Mouse (Mus musculus) embryonic facial prominence, embryonic 14.5 days (tissue): ENCODE data around the gene Dnah7c. TPM values are rescaled to one million over a fixed set of nuclear protein-coding genes. Genes with fewer than 3 reads are reported as not detected.
"Not testable (repeated sequence)": the region's sequence is repeated elsewhere in the genome, so short reads cannot be mapped to it uniquely, and the experiment has no call there.

Experiments
- ATAC-seq: fragments of 200-750 bp; cut with Nextera tagmentation; 2 replicates; pipeline ENCODE4 v1.8.0; 2017; ENCODE audit warnings: low read depth, moderate number of reproducible peaks, moderate TSS enrichment
- DNase-seq: peaks from one replicate; pipeline ENCODE4 v3.0.0-alpha.2; 2015; ENCODE audit warnings: low spot score
- H3K27ac ChIP-seq: fragments of 300-500 bp; sonication (generic); replicated peaks from 2 replicates; pipeline ENCODE4 v1.5.1; 2014; ENCODE audit warnings: low read depth, mild to moderate bottlenecking, low read length, moderate library complexity
- H3K27me3 ChIP-seq: fragments of 300-500 bp; sonication (generic); replicated peaks from 2 replicates; pipeline ENCODE4 v1.6.1; 2014; ENCODE audit warnings: low read length; ENCODE audit not compliant: control insufficient read depth, insufficient read depth
- H3K36me3 ChIP-seq: fragments of 300-500 bp; sonication (generic); 2 replicates; pipeline ENCODE4 v1.6.1; 2014; ENCODE audit warnings: low read length, mixed read lengths; ENCODE audit not compliant: control insufficient read depth, insufficient read depth
- H3K4me1 ChIP-seq: fragments of 300-500 bp; sonication (generic); 2 replicates; pipeline ENCODE4 v1.6.1; 2014; ENCODE audit warnings: antibody characterized with exemption, low read length; ENCODE audit not compliant: control insufficient read depth, insufficient read depth
- H3K4me2 ChIP-seq: fragments of 300-500 bp; sonication (generic); 2 replicates; pipeline ENCODE4 v1.6.1; 2014; ENCODE audit warnings: low read depth, mild to moderate bottlenecking, low read length, moderate library complexity, mixed read lengths
- H3K4me3 ChIP-seq: fragments of 300-500 bp; sonication (generic); 2 replicates; pipeline ENCODE4 v1.5.1; 2014; ENCODE audit warnings: low read depth, mild to moderate bottlenecking, low read length
- H3K9ac ChIP-seq: fragments of 300-500 bp; sonication (generic); 2 replicates; pipeline ENCODE4 v1.6.1; 2014; ENCODE audit warnings: low read depth, mild to moderate bottlenecking, low read length, moderate library complexity, mixed read lengths
- H3K9me3 ChIP-seq: fragments of 300-500 bp; sonication (generic); 2 replicates; pipeline ENCODE4 v1.6.1; 2016; ENCODE audit warnings: low read length; ENCODE audit not compliant: control insufficient read depth
- WGBS: fragments of 180-500 bp; shearing (Covaris S2); extraction: QIAGEN DNeasy Blood & Tissue Kit; methylation state at CpG from one replicate; pipeline ENCODE4 v1.1.7; 2014; 5-methylcytosine and 5-hydroxymethylcytosine counted together
- polyA plus RNA-seq: library from polyadenylated mRNA; unstranded; fragments of >200 nt; fragmentation: Nextera tagmentation; extraction: Ambion mirVana; gene quantifications from 2 replicates; pipeline ENCODE4 v1.2.1, GENCODE M21; 2014

Gene Dnah7c
- polyA plus RNA-seq, 1 experiment from 2014 or later = 0.18 TPM

DNA sequence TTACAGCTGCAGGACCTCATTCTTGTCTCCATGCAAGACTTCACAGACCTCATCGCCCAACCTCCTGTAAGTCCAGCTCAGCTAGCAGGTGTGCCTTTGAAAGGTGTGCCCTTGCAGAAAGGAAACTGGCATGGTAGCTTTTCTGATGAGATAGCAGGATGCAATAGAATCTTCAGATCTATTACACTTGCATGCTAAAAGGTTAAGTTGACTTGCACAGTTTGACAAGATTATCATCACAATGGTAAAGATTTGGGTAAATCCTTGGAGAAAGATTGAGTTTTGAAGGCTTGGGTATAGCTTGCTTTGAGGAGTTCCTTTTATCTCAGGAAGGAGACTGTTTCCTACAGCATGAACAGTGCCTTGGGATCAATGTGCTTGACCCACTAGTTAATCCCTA lies 89.3 kb downstream of the Dnah7c start:
- H3K9ac ChIP-seq, H3K27ac ChIP-seq, H3K36me3 ChIP-seq, H3K9me3 ChIP-seq, H3K4me1 ChIP-seq, ATAC-seq, H3K4me3 ChIP-seq, H3K4me2 ChIP-seq, DNase-seq, H3K27me3 ChIP-seq: not testable (repeated sequence)
- WGBS = 71% methylated on average over 1 of the region's 1 CpGs

DNA sequence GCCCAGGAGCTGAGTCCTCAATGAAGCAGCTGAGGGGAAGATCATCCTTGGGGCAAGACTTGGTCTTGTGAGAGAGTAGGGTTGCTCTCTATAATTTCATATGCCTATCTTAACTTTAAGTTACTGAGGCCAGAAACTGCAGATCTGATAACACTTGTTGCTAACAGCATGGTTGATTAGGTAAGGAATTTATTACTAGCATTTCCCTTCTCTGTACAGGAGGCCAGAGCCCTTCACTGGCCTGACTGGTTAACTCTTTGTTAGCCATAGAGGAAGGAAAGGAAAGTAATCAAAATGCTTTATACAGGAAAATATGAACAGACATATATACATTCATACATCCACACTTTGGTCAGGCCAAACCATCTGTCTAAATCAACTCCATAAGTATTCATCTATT lies 95.6 kb downstream of the Dnah7c start:
- H3K4me1 ChIP-seq = no peaks in the 10 kb centered on the region
- ATAC-seq (no peak), DNase-seq (no peak)
- H3K9me3 ChIP-seq = no peaks in the 10 kb centered on the region
- H3K27me3 ChIP-seq = no peaks in the 10 kb centered on the region
- no peaks in the 10 kb centered on the region for H3K36me3 ChIP-seq
- no peak overlapping the region for H3K27ac ChIP-seq
- H3K4me3 ChIP-seq = no peak overlapping the region
- H3K9ac ChIP-seq = no peak overlapping the region
- no peak overlapping the region for H3K4me2 ChIP-seq

DNA sequence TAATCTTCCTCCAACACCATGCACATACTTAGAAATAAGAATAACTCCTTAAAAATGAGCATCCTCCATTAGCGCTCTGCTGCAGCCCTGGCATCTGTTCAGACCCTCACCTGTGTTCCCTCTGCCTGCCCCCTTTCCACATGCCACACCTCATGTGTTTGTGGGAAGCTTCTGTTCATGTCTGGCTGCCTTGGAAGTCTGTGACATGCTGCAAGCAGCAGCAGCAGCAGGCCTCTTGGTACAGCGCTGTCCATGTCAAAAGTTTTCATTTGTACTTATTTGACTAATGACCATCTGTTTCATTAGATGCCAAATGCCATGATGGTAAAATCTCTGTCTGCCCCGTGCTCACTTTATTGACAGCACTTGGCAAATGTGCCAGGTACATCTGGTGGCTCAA lies 101.1 kb downstream of the Dnah7c start:
- H3K4me3 ChIP-seq, ATAC-seq, H3K36me3 ChIP-seq: not testable (repeated sequence)

DNA sequence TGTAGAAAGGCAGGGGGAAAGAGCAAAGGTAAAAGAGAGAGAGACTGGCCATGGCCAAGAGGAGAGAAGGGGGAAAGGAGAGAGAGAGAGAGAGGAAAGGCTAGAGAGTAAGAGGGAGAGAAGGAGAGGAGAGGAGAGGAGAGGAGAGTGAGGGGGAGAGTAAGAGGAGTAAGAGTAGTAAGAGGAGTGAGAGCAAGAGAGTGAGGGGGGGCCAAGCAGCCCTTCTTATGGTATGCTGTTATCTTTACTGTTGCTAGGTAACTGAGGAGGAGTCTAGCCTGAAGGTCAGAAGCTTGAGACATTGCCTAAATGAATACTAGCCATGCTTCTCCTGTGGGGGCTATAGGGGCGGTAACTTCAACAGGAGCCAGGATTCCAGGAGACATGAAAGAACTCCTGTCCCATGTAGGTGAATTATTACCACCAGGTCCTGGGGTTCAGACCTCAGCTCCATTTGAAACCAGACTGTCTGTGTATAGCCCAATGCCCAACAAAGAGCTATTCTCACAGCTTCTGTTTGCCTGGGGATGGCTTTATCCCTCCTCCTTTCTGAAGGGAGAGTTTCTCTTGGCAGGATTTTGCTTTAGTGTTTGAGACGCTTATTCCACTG lies 119.5 kb downstream of the Dnah7c start:
- Histone ChIP-seq H3K4me3 (no peak overlapping the region), H3K9me3 (no peaks in the 10 kb centered on the region), H3K36me3 (no peaks in the 10 kb centered on the region), H3K4me2 (no peak overlapping the region), H3K27ac (no peak overlapping the region), H3K27me3 (no peaks in the 10 kb centered on the region), H3K9ac (no peak overlapping the region), H3K4me1 (no peaks in the 10 kb centered on the region)
- WGBS = 58% methylated on average over 2 of the region's 2 CpGs
- ATAC-seq = no peak
- DNase-seq = no peak

More for the DNA sequence above, 101.1 kb downstream of the Dnah7c start:
- not testable (repeated sequence) for H3K4me1 ChIP-seq, H3K9me3 ChIP-seq, H3K27me3 ChIP-seq, H3K4me2 ChIP-seq, H3K27ac ChIP-seq, H3K9ac ChIP-seq, DNase-seq
- WGBS = 51% methylated on average over 3 of the region's 3 CpGs

DNA sequence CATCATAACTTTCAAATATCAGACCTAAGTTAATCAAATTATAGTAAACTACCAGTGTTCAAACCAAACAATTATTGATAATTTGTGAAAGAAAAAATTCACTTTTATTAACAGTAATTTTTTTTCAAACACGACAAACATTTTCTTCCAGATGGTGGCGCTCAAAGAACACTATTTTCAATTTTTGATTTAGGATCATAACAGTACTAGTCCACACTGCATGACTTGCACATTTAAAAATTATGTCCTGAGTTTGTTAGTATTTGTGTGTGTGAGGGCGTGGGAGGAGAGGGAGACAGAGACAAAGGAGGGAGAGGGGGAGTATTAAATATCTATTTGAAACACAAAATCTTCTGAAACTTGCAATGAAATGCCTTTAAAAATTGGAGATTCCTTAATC lies 155.0 kb downstream of the Dnah7c start:
- Histone ChIP-seq H3K27me3 (no peaks in the 10 kb centered on the region), H3K9me3 (no peaks in the 10 kb centered on the region), H3K27ac (no peak overlapping the region), H3K4me3 (no peak overlapping the region), H3K36me3 (no peaks in the 10 kb centered on the region), H3K9ac (no peak overlapping the region), H3K4me2 (no peak overlapping the region), H3K4me1 (no peaks in the 10 kb centered on the region)
- ATAC-seq (no peak), DNase-seq (peak; percentile 20)
- WGBS = 27% methylated on average over 3 of the region's 3 CpGs

DNA sequence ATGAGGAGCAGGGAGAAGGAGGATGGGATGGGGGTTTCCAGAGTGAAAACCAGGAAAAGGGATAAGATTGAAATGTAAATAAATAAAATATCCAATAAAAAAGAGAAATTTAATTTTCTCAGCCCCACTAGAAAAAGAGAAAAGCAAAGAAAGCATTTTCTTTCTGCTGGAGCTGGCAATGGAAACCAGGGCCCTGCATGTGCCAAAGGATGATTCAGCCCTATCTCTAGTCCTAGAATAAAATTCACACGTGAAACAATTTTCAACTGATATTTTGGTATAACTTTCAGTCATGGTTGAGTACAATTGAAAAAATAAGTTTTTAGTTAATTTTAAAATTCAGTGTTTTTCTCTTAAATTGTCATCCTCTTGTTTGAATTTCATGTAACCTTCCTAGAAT lies 168.4 kb downstream of the Dnah7c start:
- not testable (repeated sequence) for H3K36me3 ChIP-seq, H3K9me3 ChIP-seq, H3K4me3 ChIP-seq, H3K27ac ChIP-seq, DNase-seq, H3K27me3 ChIP-seq, H3K4me2 ChIP-seq, H3K4me1 ChIP-seq, ATAC-seq, H3K9ac ChIP-seq
- 65% methylated on average over 1 of the region's 1 CpGs for WGBS

DNA sequence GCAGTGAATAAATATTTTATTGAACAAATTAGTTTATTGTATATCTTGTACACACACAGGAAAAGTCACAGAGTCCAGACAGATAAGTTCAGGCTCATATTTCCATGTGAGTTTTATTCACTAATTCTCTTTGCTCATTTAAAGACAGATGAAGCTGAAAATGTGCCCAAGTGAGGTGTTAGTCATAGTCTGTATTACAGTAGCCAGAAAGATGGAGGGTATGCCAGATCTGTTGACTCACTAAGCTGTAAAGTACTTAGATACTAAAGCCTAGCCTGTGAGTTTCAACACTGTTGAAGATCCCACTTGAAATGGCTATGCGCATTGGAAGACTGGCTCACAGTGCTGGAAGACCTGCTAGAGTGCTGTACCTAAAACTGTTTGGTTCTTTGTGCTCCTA lies 171.0 kb downstream of the Dnah7c start:
- not testable (repeated sequence) for H3K27ac ChIP-seq, H3K9ac ChIP-seq, DNase-seq, H3K4me1 ChIP-seq, H3K36me3 ChIP-seq, H3K27me3 ChIP-seq, H3K9me3 ChIP-seq, H3K4me3 ChIP-seq, ATAC-seq, H3K4me2 ChIP-seq
- 71% methylated on average over 1 of the region's 1 CpGs for WGBS

DNA sequence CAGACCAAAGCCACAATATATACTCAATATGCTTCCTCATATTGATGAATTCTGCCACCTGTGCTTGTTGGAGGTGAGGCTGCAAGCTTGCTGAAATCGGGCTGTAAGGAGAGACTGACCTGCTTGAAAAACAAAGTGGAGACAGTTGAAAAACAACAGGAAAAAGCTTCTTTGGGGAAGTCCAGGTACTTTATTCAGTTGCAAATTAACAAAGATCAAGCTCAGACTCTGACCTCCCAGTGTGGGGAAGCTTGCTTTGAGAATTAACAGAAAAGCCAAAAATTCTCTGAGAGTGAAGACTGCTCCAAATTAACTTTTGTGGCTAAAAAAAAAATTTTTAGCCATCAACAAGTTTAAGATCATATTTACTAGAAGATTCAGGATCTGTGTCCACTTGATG lies 194.9 kb downstream of the Dnah7c start:
- H3K27ac ChIP-seq = no peak overlapping the region
- no peak overlapping the region for H3K4me3 ChIP-seq
- H3K4me1 ChIP-seq = no peaks in the 10 kb centered on the region
- DNase-seq = no peak
- ATAC-seq = no peak
- no peaks in the 10 kb centered on the region for H3K27me3 ChIP-seq
- WGBS = 83% methylated on average over 1 of the region's 1 CpGs
- H3K9ac ChIP-seq = no peak overlapping the region
- H3K36me3 ChIP-seq = no peaks in the 10 kb centered on the region
- no peak overlapping the region for H3K4me2 ChIP-seq
- no peaks in the 10 kb centered on the region for H3K9me3 ChIP-seq

DNA sequence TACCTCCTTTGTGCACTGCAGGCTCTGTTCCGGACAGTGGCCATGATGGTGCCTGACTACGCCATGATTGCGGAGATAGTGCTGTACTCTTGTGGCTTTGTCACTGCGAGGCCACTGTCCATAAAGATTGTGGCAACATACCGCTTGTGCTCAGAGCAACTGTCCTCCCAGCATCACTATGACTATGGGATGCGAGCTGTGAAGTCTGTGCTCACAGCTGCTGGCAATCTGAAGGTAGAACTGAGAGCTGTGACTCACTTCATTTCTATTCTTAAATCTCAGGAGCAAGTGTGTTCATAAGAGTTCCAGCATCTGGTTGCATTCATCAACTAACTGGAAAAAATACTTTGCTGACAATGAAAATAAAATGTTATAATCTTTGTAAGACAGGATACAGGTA lies 200.5 kb downstream of the Dnah7c start:
- WGBS = 96% methylated on average over 6 of the region's 6 CpGs
- ATAC-seq, DNase-seq, H3K4me1 ChIP-seq, H3K27me3 ChIP-seq, H3K9ac ChIP-seq, H3K9me3 ChIP-seq, H3K27ac ChIP-seq, H3K4me2 ChIP-seq, H3K4me3 ChIP-seq, H3K36me3 ChIP-seq: not testable (repeated sequence)
